ENCODE assay signal across 14 mouse cellular contexts in the genomic region with DNA sequence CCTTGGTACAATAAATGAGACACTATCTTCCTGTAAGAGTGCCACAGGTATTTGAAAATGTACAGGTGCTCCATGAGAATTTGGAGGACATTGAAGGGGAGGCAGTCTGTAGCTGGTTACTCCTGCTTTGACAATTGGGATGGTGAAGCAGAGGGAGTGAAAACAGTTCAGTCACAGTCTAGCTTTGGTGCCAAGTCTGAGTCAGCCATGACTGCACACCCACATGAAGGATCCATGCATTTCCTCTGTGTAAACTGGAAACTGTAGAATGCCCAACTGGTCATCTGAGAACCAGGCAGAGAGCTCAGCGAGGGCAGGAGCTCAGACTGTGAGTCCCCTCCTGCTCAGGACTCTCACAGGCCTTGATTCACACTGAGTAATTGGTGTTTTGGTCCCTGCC.
"Had no signal": no experiment of that assay in that cellular context is flagged by ENCODE, and none has a peak within 500 bp of the region (broad histone marks: within the 10 kb centered on the region; RNA-seq: fewer than 3 reads in every experiment).

No protein-coding gene starts in this region.

- ATAC-seq: liver, postnatal 0 days; midbrain, embryonic 15.5 days had no signal

- H3K36me3 ChIP-seq: limb, embryonic 15.5 days; liver, embryonic 13.5 days; lung, embryonic 15.5 days; midbrain, embryonic 15.5 days; neural tube, embryonic 13.5 days; stomach, embryonic 15.5 days had no signal

- H3K4me1 ChIP-seq: limb, embryonic 15.5 days; liver, embryonic 13.5 days; lung, embryonic 15.5 days; megakaryocyte, embryonic 14.5 days; midbrain, embryonic 15.5 days; neural tube, embryonic 13.5 days; stomach, embryonic 15.5 days had no signal

- H3K9ac ChIP-seq: limb, embryonic 15.5 days; liver, embryonic 13.5 days; liver, postnatal 0 days; lung, embryonic 15.5 days; midbrain, embryonic 15.5 days; neural tube, embryonic 13.5 days; stomach, embryonic 15.5 days had no signal

- H3K4me3 ChIP-seq: left cerebral cortex, adult 2 months; limb, embryonic 15.5 days; liver, embryonic 13.5 days; lung, embryonic 15.5 days; megakaryocyte, embryonic 14.5 days; midbrain, embryonic 15.5 days; neural tube, embryonic 13.5 days; stomach, embryonic 15.5 days had no signal

- H3K9me3 ChIP-seq: limb, embryonic 15.5 days; liver, embryonic 13.5 days; lung, embryonic 15.5 days; megakaryocyte, embryonic 14.5 days; midbrain, embryonic 15.5 days; neural tube, embryonic 13.5 days; stomach, embryonic 15.5 days had no signal

- H3K4me2 ChIP-seq: limb, embryonic 15.5 days; liver, embryonic 13.5 days; lung, embryonic 15.5 days; midbrain, embryonic 11.5 days; midbrain, embryonic 15.5 days; neural tube, embryonic 13.5 days; stomach, embryonic 15.5 days had no signal

- H3K27ac ChIP-seq: left cerebral cortex, adult 2 months; limb, embryonic 15.5 days; liver, embryonic 13.5 days; lung, embryonic 15.5 days; macrophage; midbrain, embryonic 15.5 days; neural tube, embryonic 13.5 days; stomach, embryonic 15.5 days had no signal

- H3K27me3 ChIP-seq: limb, embryonic 15.5 days; liver, embryonic 13.5 days; lung, embryonic 15.5 days; megakaryocyte, embryonic 14.5 days; midbrain, embryonic 15.5 days; neural tube, embryonic 13.5 days; stomach, embryonic 15.5 days had no signal

- DNase-seq: kidney, postnatal 10 days; liver, embryonic 13.5 days; liver, postnatal 0 days; lung, postnatal 14 days; thymus, postnatal 4 days had no signal
